Mouse (Mus musculus): ENCODE measurements at regions not wholly inside any gene's neighbourhood (a gene's known extent, or its start where the extent isn't known, plus 50 kb on each side); places are given as distances from the start of the nearest gene placed in this dataset.

GRCm38 (mm10) chr12:77065645-77066512 is 103.9 kb upstream of the Max start:
- Histone ChIP-seq H3K36me3 (ENCODE audit: control insufficient read depth, insufficient read depth, low read length, poor library complexity, severe bottlenecking) (no peaks in the 10 kb centered on the region), H3K9ac (ENCODE audit: insufficient read depth, low read depth, low read length, poor library complexity, severe bottlenecking) (no peak overlapping the region), H3K9me3 (ENCODE audit: control insufficient read depth, insufficient read depth, low read depth, low read length) (no peaks in the 10 kb centered on the region), H3K4me3 (ENCODE audit: insufficient read depth in 1 of 2, low read depth in 1 of 2, low read length in 2 of 2, poor library complexity in 1 of 2, severe bottlenecking in 1 of 2) (no peak overlapping the region), H3K27ac (ENCODE audit: insufficient read depth, low read depth, low read length, poor library complexity, severe bottlenecking) (no peak overlapping the region), H3K4me1 (ENCODE audit: control insufficient read depth in 2 of 2, insufficient read depth in 2 of 2, low read length in 2 of 2, poor library complexity in 1 of 2) (peaks cover 0 to 5% of the 10 kb centered on the region in 2 experiments; a peak in 1 of 4 replicates)
- DNase-seq (ENCODE audit: low read depth, low spot score) = no peak
- TF ChIP-seq ZNF384 (IDR thresholded peaks at IDR 0.05; ENCODE audit: low read depth, low read length) = no peak
- TF ChIP-seq ZC3H11A (IDR thresholded peaks at IDR 0.05; ENCODE audit: borderline replicate concordance, low read depth, low read length) = no peak
- TF ChIP-seq HCFC1 (IDR thresholded peaks at IDR 0.05; ENCODE audit: borderline replicate concordance, insufficient read depth, low read length) = no peak
- TF ChIP-seq CHD2 (IDR thresholded peaks at IDR 0.05; ENCODE audit: low read depth, low read length) = no peak
- no peak for TF ChIP-seq MAFK (IDR thresholded peaks at IDR 0.05; ENCODE audit: insufficient read depth, low read depth, low read length)
- in situ Hi-C loops (cut with MboI; ENCODE audit: low sequenced_read_pairs in 2 of 2, unreplicated experiment in 2 of 2) = no loop called here

DNA sequence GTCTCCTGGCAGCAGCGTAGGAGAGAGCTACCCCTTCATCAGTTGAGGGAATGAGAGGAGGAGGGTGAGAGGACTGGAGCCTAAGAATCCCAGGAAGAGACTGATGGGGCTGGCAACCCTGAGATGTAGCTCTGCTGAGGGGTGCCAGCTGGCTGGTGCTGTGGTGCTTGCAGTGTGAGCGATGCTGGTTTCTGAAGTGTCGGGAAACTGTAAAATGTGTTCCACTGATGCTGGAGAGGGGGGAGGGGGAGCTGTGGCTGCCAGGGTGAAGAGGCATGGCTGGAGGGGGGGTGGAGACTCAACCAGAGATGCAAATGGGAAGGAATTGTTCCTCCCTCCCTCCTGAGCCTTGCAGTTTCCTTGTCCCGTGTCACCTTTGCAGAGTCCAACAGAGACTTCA is 102.0 kb upstream of the Max start:
- TF ChIP-seq CHD2 (IDR thresholded peaks at IDR 0.05; ENCODE audit: low read depth, low read length) (no peak), ZC3H11A (IDR thresholded peaks at IDR 0.05; ENCODE audit: borderline replicate concordance, low read depth, low read length) (no peak), ZNF384 (IDR thresholded peaks at IDR 0.05; ENCODE audit: low read depth, low read length) (no peak), MAFK (IDR thresholded peaks at IDR 0.05; ENCODE audit: insufficient read depth, low read depth, low read length) (no peak), HCFC1 (IDR thresholded peaks at IDR 0.05; ENCODE audit: borderline replicate concordance, insufficient read depth, low read length) (no peak)
- in situ Hi-C loops (cut with MboI; ENCODE audit: low sequenced_read_pairs in 2 of 2, unreplicated experiment in 2 of 2) = no loop called here

GRCm38 (mm10) chr12:77061562-77061847 is 99.5 kb upstream of the Max start:
- TF ChIP-seq HCFC1 (IDR thresholded peaks at IDR 0.05; ENCODE audit: borderline replicate concordance, insufficient read depth, low read length) = no peak
- TF ChIP-seq CHD2 (IDR thresholded peaks at IDR 0.05; ENCODE audit: low read depth, low read length) = no peak
- TF ChIP-seq ZNF384 (IDR thresholded peaks at IDR 0.05; ENCODE audit: low read depth, low read length) = no peak
- no peak for TF ChIP-seq MAFK (IDR thresholded peaks at IDR 0.05; ENCODE audit: insufficient read depth, low read depth, low read length)
- TF ChIP-seq ZC3H11A (IDR thresholded peaks at IDR 0.05; ENCODE audit: borderline replicate concordance, low read depth, low read length) = no peak

More for the DNA sequence above, 102.0 kb upstream of the Max start:
- peaks cover 0 to 6% of the 10 kb centered on the region in 2 experiments; a peak in 1 of 4 replicates for H3K4me1 ChIP-seq (ENCODE audit: control insufficient read depth in 2 of 2, insufficient read depth in 2 of 2, low read length in 2 of 2, poor library complexity in 1 of 2)
- H3K9ac ChIP-seq (ENCODE audit: insufficient read depth, low read depth, low read length, poor library complexity, severe bottlenecking) = no peak overlapping the region; the same call in 1 of the 2 replicates
- no peaks in the 10 kb centered on the region for H3K9me3 ChIP-seq (ENCODE audit: control insufficient read depth, insufficient read depth, low read depth, low read length)
- no peak for DNase-seq (ENCODE audit: low read depth, low spot score)
- H3K36me3 ChIP-seq (ENCODE audit: control insufficient read depth, insufficient read depth, low read length, poor library complexity, severe bottlenecking) = no peaks in the 10 kb centered on the region
- no peak overlapping the region for H3K4me3 ChIP-seq (ENCODE audit: insufficient read depth in 1 of 2, low read depth in 1 of 2, low read length in 2 of 2, poor library complexity in 1 of 2, severe bottlenecking in 1 of 2)
- no peak overlapping the region for H3K27ac ChIP-seq (ENCODE audit: insufficient read depth, low read depth, low read length, poor library complexity, severe bottlenecking)

DNA sequence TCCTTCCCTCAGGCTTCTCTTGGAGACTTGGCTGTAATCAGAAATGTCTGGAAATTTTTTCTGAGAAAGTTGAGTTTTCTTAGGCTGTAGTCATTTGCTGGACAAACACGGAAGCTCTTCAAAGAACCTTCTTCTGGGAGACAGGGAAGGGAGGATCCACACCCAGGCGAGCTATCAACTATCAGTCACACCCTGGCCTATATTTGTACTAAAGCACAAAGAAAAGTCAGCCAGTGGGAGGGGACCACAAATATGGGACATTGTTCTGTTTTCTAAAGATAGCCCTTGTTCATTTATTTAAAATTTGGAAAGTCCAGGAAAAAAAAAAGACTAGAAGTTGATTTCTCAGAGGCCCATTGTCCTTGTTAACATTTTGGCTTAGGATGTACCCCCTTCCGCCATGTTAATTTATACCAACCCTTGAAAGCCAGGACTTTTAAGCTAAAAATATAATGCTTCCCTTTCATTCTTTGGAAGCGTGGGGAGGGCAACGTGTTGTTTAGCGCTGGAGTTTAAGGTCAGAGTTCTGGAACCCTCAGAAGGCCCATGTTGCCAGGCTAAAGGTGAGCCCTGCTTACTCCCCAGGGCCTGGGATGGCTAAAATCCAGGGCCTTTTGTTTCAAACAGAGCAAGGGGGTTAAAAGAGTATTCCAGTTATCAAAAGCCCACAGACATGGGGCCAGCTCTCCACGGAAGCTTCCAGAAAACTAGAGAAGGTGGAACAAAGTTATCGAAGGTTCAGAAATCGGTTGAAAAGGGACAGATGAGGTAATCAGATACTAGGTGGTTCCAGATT is 99.0 kb upstream of the Max start:
- Histone ChIP-seq H3K9ac (ENCODE audit: insufficient read depth, low read depth, low read length, poor library complexity, severe bottlenecking) (no peak overlapping the region), H3K27ac (ENCODE audit: insufficient read depth, low read depth, low read length, poor library complexity, severe bottlenecking) (no peak overlapping the region), H3K4me1 (ENCODE audit: control insufficient read depth in 2 of 2, insufficient read depth in 2 of 2, low read length in 2 of 2, poor library complexity in 1 of 2) (peaks cover 3 to 9% of the 10 kb centered on the region in 2 experiments; a peak in 1 of 4 replicates), H3K9me3 (ENCODE audit: control insufficient read depth, insufficient read depth, low read depth, low read length) (no peaks in the 10 kb centered on the region), H3K36me3 (ENCODE audit: control insufficient read depth, insufficient read depth, low read length, poor library complexity, severe bottlenecking) (no peaks in the 10 kb centered on the region), H3K4me3 (ENCODE audit: insufficient read depth in 1 of 2, low read depth in 1 of 2, low read length in 2 of 2, poor library complexity in 1 of 2, severe bottlenecking in 1 of 2) (no peak overlapping the region)
- TF ChIP-seq ZNF384 (IDR thresholded peaks at IDR 0.05; ENCODE audit: low read depth, low read length) (no peak), MAFK (IDR thresholded peaks at IDR 0.05; ENCODE audit: insufficient read depth, low read depth, low read length) (no peak), HCFC1 (IDR thresholded peaks at IDR 0.05; ENCODE audit: borderline replicate concordance, insufficient read depth, low read length) (no peak), ZC3H11A (IDR thresholded peaks at IDR 0.05; ENCODE audit: borderline replicate concordance, low read depth, low read length) (no peak), CHD2 (IDR thresholded peaks at IDR 0.05; ENCODE audit: low read depth, low read length) (no peak)
- in situ Hi-C loops (cut with MboI; ENCODE audit: low sequenced_read_pairs in 2 of 2, unreplicated experiment in 2 of 2) = no loop called here
- no peak for DNase-seq (ENCODE audit: low read depth, low spot score)

More at GRCm38 (mm10) chr12:77061562-77061847, 99.5 kb upstream of the Max start:
- no peak overlapping the region for H3K9ac ChIP-seq (ENCODE audit: insufficient read depth, low read depth, low read length, poor library complexity, severe bottlenecking)
- no peak overlapping the region for H3K4me3 ChIP-seq (ENCODE audit: insufficient read depth in 1 of 2, low read depth in 1 of 2, low read length in 2 of 2, poor library complexity in 1 of 2, severe bottlenecking in 1 of 2)
- in situ Hi-C loops (cut with MboI; ENCODE audit: low sequenced_read_pairs in 2 of 2, unreplicated experiment in 2 of 2) = no loop called here
- H3K9me3 ChIP-seq (ENCODE audit: control insufficient read depth, insufficient read depth, low read depth, low read length) = no peaks in the 10 kb centered on the region
- no peaks in the 10 kb centered on the region for H3K36me3 ChIP-seq (ENCODE audit: control insufficient read depth, insufficient read depth, low read length, poor library complexity, severe bottlenecking)
- DNase-seq (ENCODE audit: low read depth, low spot score) = no peak
- peaks cover 3 to 9% of the 10 kb centered on the region in 2 experiments; a peak in 1 of 4 replicates for H3K4me1 ChIP-seq (ENCODE audit: control insufficient read depth in 2 of 2, insufficient read depth in 2 of 2, low read length in 2 of 2, poor library complexity in 1 of 2)
- no peak overlapping the region for H3K27ac ChIP-seq (ENCODE audit: insufficient read depth, low read depth, low read length, poor library complexity, severe bottlenecking)
